ENCODE assay signal across 11 mouse cellular contexts in genomic region chr3:121724553-121724952, GRCm38 (mm10). TPM values are rescaled to one million over a fixed set of nuclear protein-coding genes. Genes with fewer than 3 reads are reported as not detected.
A peak's percentile ranks its signal among the peaks of the same experiment; 100 is the strongest.
DNase-seq lines count a peak whose midpoint lies in the region; ATAC-seq and TF ChIP-seq lines count a peak whose summit lies in the region.
"Had no signal": no experiment of that assay in that cellular context is flagged by ENCODE, and none has a peak within 500 bp of the region (broad histone marks: within the 10 kb centered on the region; RNA-seq: fewer than 3 reads in every experiment).

No protein-coding gene starts in this region.

- TF ChIP-seq CTCF in left cerebral cortex, adult 2 months (IDR thresholded peaks at IDR 0.05): no peak
- TF ChIP-seq CTCF in olfactory bulb, adult 2 months (IDR thresholded peaks at IDR 0.05; ENCODE audit: insufficient read depth, low read depth, low read length): no peak

- H3K27me3 ChIP-seq in forebrain, embryonic 10.5 days (ENCODE audit: poor library complexity, severe bottlenecking): peaks cover 51% of the 10 kb centered on the region
- H3K27me3 ChIP-seq in intestine, embryonic 14.5 days (replicated peaks; ENCODE audit: control insufficient read depth, insufficient read depth, low read length): no peaks in the 10 kb centered on the region; the same call in 1 of the 2 replicates
- H3K27me3 ChIP-seq: Patski had no signal

- peak overlapping the region; percentile 79 for H3K4me3 ChIP-seq in left cerebral cortex, adult 2 months
- H3K4me3 ChIP-seq in forebrain, embryonic 10.5 days: peak overlapping the region; percentile 69
- peak overlapping the region; percentile 68 for H3K4me3 ChIP-seq in intestine, embryonic 14.5 days (ENCODE audit: low read depth, low read length)
- H3K4me3 ChIP-seq in olfactory bulb, adult 2 months (ENCODE audit: insufficient read depth, low read depth, low read length): peak overlapping the region; percentile 58

- H3K4me1 ChIP-seq in forebrain, embryonic 10.5 days: peaks cover 41% of the 10 kb centered on the region
- H3K4me1 ChIP-seq in intestine, embryonic 14.5 days (replicated peaks; ENCODE audit: control insufficient read depth, insufficient read depth, low read length): peaks cover 6% of the 10 kb centered on the region
- peaks cover 12% of the 10 kb centered on the region for H3K4me1 ChIP-seq in olfactory bulb, adult 2 months (ENCODE audit: control insufficient read depth, insufficient read depth, low read length)

- ATAC-seq in intestine, embryonic 14.5 days (replicated peaks; ENCODE audit: low FRiP score, low TSS enrichment, low read depth): no peak
- ATAC-seq: Patski had no signal

- no peak for DNase-seq in left cerebral cortex, adult 2 months (ENCODE audit: extremely low spot score in 1 of 2, low spot score in 2 of 2)
- DNase-seq in left cerebral cortex, postnatal 14 days (ENCODE audit: low spot score in 2 of 2): no peak
- DNase-seq in forebrain, embryonic 10.5 days (ENCODE audit: extremely low spot score, low spot score): no peak
- DNase-seq in intestine, embryonic 14.5 days (ENCODE audit: low spot score): no peak
- no peak for DNase-seq in left cerebral cortex, postnatal 4 days
- no peak for DNase-seq in embryo, embryonic 10.5 days (ENCODE audit: low spot score)
- no peak for DNase-seq in frontal cortex, postnatal 25 days (ENCODE audit: low spot score in 2 of 2)
- DNase-seq: liver, embryonic 13.5 days had no signal

- peak overlapping the region; percentile 79 for H3K4me2 ChIP-seq in intestine, embryonic 14.5 days (ENCODE audit: low read length)

- peak overlapping the region; percentile 60; the same call in 1 of the 2 replicates for H3K9ac ChIP-seq in intestine, embryonic 14.5 days (ENCODE audit: low read length)
- H3K9ac ChIP-seq: liver, embryonic 13.5 days had no signal

- intact Hi-C loops in left cerebral cortex, adult 2 months (cut with DNase I): loop anchor here (10.0 kb wide), 1 partner anchor 420 kb away; no protein-coding TSS in a partner anchor
- intact Hi-C loops in left cerebral cortex, postnatal 14 days (cut with DNase I): no loop called here
- intact Hi-C loops in left cerebral cortex, postnatal 4 days (cut with DNase I): loop anchor here (5.0 kb wide), 1 partner anchor 87 kb away; no protein-coding TSS in a partner anchor

- no peaks in the 10 kb centered on the region for H3K9me3 ChIP-seq in forebrain, embryonic 10.5 days
- no peaks in the 10 kb centered on the region for H3K9me3 ChIP-seq in intestine, embryonic 14.5 days (ENCODE audit: control insufficient read depth, low read length)
- H3K9me3 ChIP-seq: liver, embryonic 13.5 days had no signal

- no peak overlapping the region for H3K27ac ChIP-seq in left cerebral cortex, adult 2 months
- no peak overlapping the region for H3K27ac ChIP-seq in forebrain, embryonic 10.5 days
- H3K27ac ChIP-seq in intestine, embryonic 14.5 days (ENCODE audit: low read depth): no peak overlapping the region
- H3K27ac ChIP-seq in olfactory bulb, adult 2 months (ENCODE audit: insufficient read depth, low read depth, low read length): no peak overlapping the region
- H3K27ac ChIP-seq: liver, embryonic 13.5 days had no signal

- WGBS in forebrain, embryonic 10.5 days: 49% methylated on average over 12 of the region's 12 CpGs
- WGBS in intestine, embryonic 14.5 days: 31% methylated on average over 12 of the region's 12 CpGs
- WGBS in olfactory bulb, adult 2 months: 44% methylated on average over 12 of the region's 12 CpGs

- H3K36me3 ChIP-seq in forebrain, embryonic 10.5 days (replicated peaks): peaks cover 10% of the 10 kb centered on the region
- H3K36me3 ChIP-seq in intestine, embryonic 14.5 days (ENCODE audit: control insufficient read depth, insufficient read depth, low read length): no peaks in the 10 kb centered on the region
- H3K36me3 ChIP-seq: liver, embryonic 13.5 days had no signal

- TF ChIP-seq POLR2A in olfactory bulb, adult 2 months (IDR thresholded peaks at IDR 0.05; ENCODE audit: insufficient read depth, low read depth, low read length): no peak

RNA-seq across cellular contexts. Expression of gene F3, which starts 1.2 kb away (rescaled TPM):
- 10 to 100 TPM; 49.4 to 61.8 TPM for total RNA-seq in left cerebral cortex, adult 2 months (2021)
- 10 to 100 TPM; 42.8 to 47.9 TPM for total RNA-seq in left cerebral cortex, postnatal 14 days (2021)
- polyA plus RNA-seq in forebrain, embryonic 10.5 days (2016; fragmentation: Nextera tagmentation; extraction: Ambion mirVana): 8.2 and 9.8 TPM in 2 replicates
- polyA plus RNA-seq in intestine, embryonic 14.5 days (2014; fragmentation: Nextera tagmentation; extraction: Ambion mirVana): 23.4 and 24.8 TPM in 2 replicates
- polyA plus RNA-seq in olfactory bulb, adult 2 months (2012; ENCODE audit: insufficient read depth, insufficient read length, low replicate concordance, missing spikeins): not detected in 2 replicates
- total RNA-seq in left cerebral cortex, postnatal 4 days (2021): 10 to 100 TPM; 15.2 to 16.6 TPM

RNA-seq across cellular contexts. Expression of gene 4930432M17Rik, which starts 54.0 kb away (rescaled TPM):
- not detected for total RNA-seq in left cerebral cortex, adult 2 months (2021)
- total RNA-seq in left cerebral cortex, postnatal 14 days (2021): not detected
- polyA plus RNA-seq in forebrain, embryonic 10.5 days (2016; fragmentation: Nextera tagmentation; extraction: Ambion mirVana): not detected in 2 replicates
- not detected in 2 replicates for polyA plus RNA-seq in intestine, embryonic 14.5 days (2014; fragmentation: Nextera tagmentation; extraction: Ambion mirVana)
- not detected in 2 replicates for polyA plus RNA-seq in olfactory bulb, adult 2 months (2012; ENCODE audit: insufficient read depth, insufficient read length, low replicate concordance, missing spikeins)
- total RNA-seq in left cerebral cortex, postnatal 4 days (2021): not detected
- total RNA-seq: gastrocnemius, postnatal 4 days had no signal
- polyA plus RNA-seq: liver, embryonic 13.5 days; Patski had no signal
